In genomic region chr5:137778635-137779034, GRCm38 (mm10) we compare ENCODE assay signal across 7 mouse cellular contexts. TPM values are rescaled to one million over a fixed set of nuclear protein-coding genes. Genes with fewer than 3 reads are reported as not detected.
DNase-seq lines count a peak whose midpoint lies in the region; ATAC-seq lines count a peak whose summit lies in the region.

Ppp1r35 (plus strand) TSS chr5:137778849.

- no peaks in the 10 kb centered on the region; the same call in 1 of the 2 replicates for H3K4me1 ChIP-seq in embryonic facial prominence, embryonic 11.5 days (ENCODE audit: control insufficient read depth, insufficient read depth, low read length)
- peaks cover 42% of the 10 kb centered on the region for H3K4me1 ChIP-seq in limb, embryonic 10.5 days
- peaks cover 42% of the 10 kb centered on the region for H3K4me1 ChIP-seq in midbrain, embryonic 13.5 days (replicated peaks)

- peak; percentile 97 for DNase-seq in adrenal gland, postnatal 14 days
- peak; percentile 99 for DNase-seq in embryonic facial prominence, embryonic 11.5 days (ENCODE audit: low spot score)
- peak; percentile 96 for DNase-seq in kidney, adult 11 months
- DNase-seq in limb, embryonic 10.5 days (ENCODE audit: low spot score), result peak; percentile 99
- peak; percentile 87 for DNase-seq in spleen, adult 12 weeks (ENCODE audit: low spot score)

- peak within 1 kb of the TSS; percentile 96 for H3K4me3 ChIP-seq in embryonic facial prominence, embryonic 11.5 days (ENCODE audit: low read depth, low read length)
- peak within 1 kb of the TSS; percentile 96 for H3K4me3 ChIP-seq in limb, embryonic 10.5 days
- H3K4me3 ChIP-seq in midbrain, embryonic 13.5 days (replicated peaks), result peak within 1 kb of the TSS; percentile 94

- H3K9me3 ChIP-seq in embryonic facial prominence, embryonic 11.5 days (replicated peaks; ENCODE audit: control insufficient read depth, low read length), result no peaks in the 10 kb centered on the region
- no peaks in the 10 kb centered on the region for H3K9me3 ChIP-seq in limb, embryonic 10.5 days (replicated peaks)
- H3K9me3 ChIP-seq in midbrain, embryonic 13.5 days, result no peaks in the 10 kb centered on the region

- WGBS in embryonic facial prominence, embryonic 11.5 days, result under 1% methylated on average over 31 of the region's 31 CpGs
- WGBS in limb, embryonic 10.5 days, result under 1% methylated on average over 31 of the region's 31 CpGs
- 0% methylated on average over 31 of the region's 31 CpGs for WGBS in midbrain, embryonic 13.5 days

- no peaks in the 10 kb centered on the region; the same call in 1 of the 2 replicates for H3K36me3 ChIP-seq in embryonic facial prominence, embryonic 11.5 days (replicated peaks; ENCODE audit: control insufficient read depth, insufficient read depth, low read depth, low read length)
- peaks cover 40% of the 10 kb centered on the region for H3K36me3 ChIP-seq in limb, embryonic 10.5 days
- H3K36me3 ChIP-seq in midbrain, embryonic 13.5 days, result peaks cover 36% of the 10 kb centered on the region

- no peaks in the 10 kb centered on the region for H3K27me3 ChIP-seq in embryonic facial prominence, embryonic 11.5 days (ENCODE audit: control insufficient read depth, insufficient read depth, low read length)
- no peaks in the 10 kb centered on the region for H3K27me3 ChIP-seq in limb, embryonic 10.5 days (ENCODE audit: low read depth, poor library complexity, severe bottlenecking)
- no peaks in the 10 kb centered on the region for H3K27me3 ChIP-seq in midbrain, embryonic 13.5 days

- peak; percentile 91 for ATAC-seq in embryonic facial prominence, embryonic 11.5 days (replicated peaks; ENCODE audit: insufficient number of reproducible peaks, low FRiP score, low TSS enrichment, low read depth)
- peak; percentile 86 for ATAC-seq in granulocyte monocyte progenitor cell, adult 5-6 weeks (replicated peaks; ENCODE audit: poor library complexity, severe bottlenecking)
- ATAC-seq in midbrain, embryonic 13.5 days, result peak; percentile 97

- H3K9ac ChIP-seq in embryonic facial prominence, embryonic 11.5 days (replicated peaks; ENCODE audit: low read length), result peak within 1 kb of the TSS; percentile 90
- peak within 1 kb of the TSS; percentile 92 for H3K9ac ChIP-seq in midbrain, embryonic 13.5 days (replicated peaks)

- peak within 1 kb of the TSS; percentile 66 for H3K27ac ChIP-seq in embryonic facial prominence, embryonic 11.5 days (replicated peaks; ENCODE audit: low read depth, low read length)
- H3K27ac ChIP-seq in limb, embryonic 10.5 days, result peak within 1 kb of the TSS; percentile 92
- peak within 1 kb of the TSS; percentile 92 for H3K27ac ChIP-seq in midbrain, embryonic 13.5 days

- peak within 1 kb of the TSS; percentile 89 for H3K4me2 ChIP-seq in embryonic facial prominence, embryonic 11.5 days (ENCODE audit: low read depth, low read length)
- H3K4me2 ChIP-seq in midbrain, embryonic 13.5 days (replicated peaks), result peak within 1 kb of the TSS; percentile 99

RNA-seq across cellular contexts. Expression of gene Ppp1r35, which starts in this region (rescaled TPM):
- 20.4 and 21.9 TPM in 2 replicates for total RNA-seq in adrenal gland, postnatal 14 days (2021)
- polyA plus RNA-seq in embryonic facial prominence, embryonic 11.5 days (2014; fragmentation: Nextera tagmentation; extraction: Ambion mirVana), result 57.6 and 65.1 TPM in 2 replicates
- 29.4 and 36.7 TPM in 2 replicates for total RNA-seq in granulocyte monocyte progenitor cell, adult 5-6 weeks (2014; fragmentation: Nextera tagmentation)
- 22.9 and 24.1 TPM in 2 replicates for total RNA-seq in granulocyte monocyte progenitor cell, adult 5-6 weeks (2017)
- polyA plus RNA-seq in limb, embryonic 10.5 days (2016; fragmentation: Nextera tagmentation; extraction: Ambion mirVana), result 47.0 and 49.5 TPM in 2 replicates
- polyA plus RNA-seq in midbrain, embryonic 13.5 days (2015; fragmentation: Nextera tagmentation; extraction: Ambion mirVana), result 43.4 and 48.9 TPM in 2 replicates

Comparison
In these comparisons a context has a peak if more than half of its experiments do, and no peak if none do; other contexts are left out.
1. Peak in every context shown above with its lines: DNase-seq, ATAC-seq, H3K4me3 ChIP-seq and H3K27ac ChIP-seq.